Mouse (Mus musculus) kidney, adult 9 months (tissue): ENCODE data around the gene Col23a1.
"Not testable (repeated sequence)": the region's sequence is repeated elsewhere in the genome, so short reads cannot be mapped to it uniquely, and the experiment has no call there.

Experiments used
- DNase-seq: peaks from one replicate; pipeline ENCODE4 v3.0.0; 2022

The Col23a1 gene

GRCm38 (mm10) chr11:51629651-51630314 lies 340.1 kb downstream of the Col23a1 start:
- DNase-seq: no peak

GRCm38 (mm10) chr11:51632130-51632753 lies 342.5 kb downstream of the Col23a1 start:
- DNase-seq: peak; percentile 49

GRCm38 (mm10) chr11:51633200-51633599 lies 343.5 kb downstream of the Col23a1 start:
- DNase-seq: not testable (repeated sequence)
